ENCODE assay signal across 25 mouse cellular contexts in the genomic region with DNA sequence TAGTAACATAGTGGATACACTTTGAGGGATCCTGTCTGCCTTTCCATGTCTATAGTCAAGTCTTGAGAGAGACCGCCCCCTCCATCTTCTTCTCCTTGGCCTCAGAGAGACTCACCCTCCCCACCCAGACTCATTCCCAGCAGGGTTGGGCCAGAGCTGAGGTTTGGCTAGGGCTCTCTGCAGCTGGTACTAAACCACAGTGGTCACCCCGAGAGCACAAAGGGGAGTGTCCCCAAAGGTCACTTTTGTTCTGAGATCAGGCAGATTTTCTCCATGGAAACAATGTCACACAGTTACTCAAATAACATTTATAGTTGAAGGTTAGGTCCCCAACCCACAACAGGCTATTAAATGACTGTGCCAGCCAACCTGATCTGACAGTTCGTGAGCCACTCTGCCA. TPM values are rescaled to one million over a fixed set of nuclear protein-coding genes. Genes with fewer than 3 reads are reported as not detected.
DNase-seq lines count a peak whose midpoint lies in the region; ATAC-seq and TF ChIP-seq lines count a peak whose summit lies in the region.
"Had no signal": no experiment of that assay in that cellular context is flagged by ENCODE, and none has a peak within 500 bp of the region (broad histone marks: within the 10 kb centered on the region; RNA-seq: fewer than 3 reads in every experiment).

No protein-coding gene starts in this region.

- DNase-seq in 416B (ENCODE audit: low read depth), result peak; percentile 67
- peak; percentile 8 for DNase-seq in brain, adult 2 months (ENCODE audit: low read depth, low spot score)
- no peak for DNase-seq in yolk sac, embryonic 10.5 days (ENCODE audit: low spot score)
- no peak for DNase-seq in spleen, adult 18-20 months
- DNase-seq: adrenal gland, postnatal 14 days; cerebellum, adult 18-20 months; cerebellum, adult 9-11 months; embryo, embryonic 11 days; gastrocnemius, postnatal 10 days; heart, postnatal 36 days; kidney, adult 11 months had no signal

- H3K36me3 ChIP-seq in myocyte (ENCODE audit: control insufficient read depth, insufficient read depth), result no peaks in the 10 kb centered on the region
- no peaks in the 10 kb centered on the region for H3K36me3 ChIP-seq in forebrain, embryonic 12.5 days (replicated peaks)
- H3K36me3 ChIP-seq: embryonic facial prominence, embryonic 12.5 days; forebrain, embryonic 10.5 days; forebrain, embryonic 15.5 days; heart, embryonic 13.5 days had no signal

- no peak overlapping the region for H3K9ac ChIP-seq in forebrain, embryonic 12.5 days
- H3K9ac ChIP-seq: embryonic facial prominence, embryonic 12.5 days; forebrain, embryonic 15.5 days; heart, embryonic 13.5 days; hindbrain, embryonic 12.5 days had no signal

- no peaks in the 10 kb centered on the region for H3K27me3 ChIP-seq in myocyte (ENCODE audit: control insufficient read depth, insufficient read depth, insufficient read length)
- H3K27me3 ChIP-seq in forebrain, embryonic 12.5 days, result 0 out of 2 replicates have a peak, but pooled peaks cover 3% of the 10 kb centered on the region
- H3K27me3 ChIP-seq: embryonic facial prominence, embryonic 12.5 days; forebrain, embryonic 15.5 days; hindbrain, embryonic 12.5 days; Patski had no signal

- no peak overlapping the region for H3K4me3 ChIP-seq in myocyte
- no peak overlapping the region for H3K4me3 ChIP-seq in forebrain, embryonic 12.5 days (replicated peaks)
- H3K4me3 ChIP-seq: embryonic facial prominence, embryonic 12.5 days; forebrain, embryonic 10.5 days; forebrain, embryonic 15.5 days; heart, embryonic 13.5 days; hindbrain, embryonic 12.5 days had no signal

- no peaks in the 10 kb centered on the region for H3K79me2 ChIP-seq in myocyte (ENCODE audit: control insufficient read depth, insufficient read depth)

- no peaks in the 10 kb centered on the region for H3K9me3 ChIP-seq in forebrain, embryonic 12.5 days
- H3K9me3 ChIP-seq: embryonic facial prominence, embryonic 12.5 days; forebrain, embryonic 10.5 days; forebrain, embryonic 15.5 days; heart, embryonic 13.5 days; hindbrain, embryonic 12.5 days had no signal

- no peaks in the 10 kb centered on the region for H3K4me1 ChIP-seq in forebrain, embryonic 12.5 days
- H3K4me1 ChIP-seq: embryonic facial prominence, embryonic 12.5 days; forebrain, embryonic 15.5 days; heart, embryonic 13.5 days; hindbrain, embryonic 12.5 days had no signal

- 66% methylated on average over 3 of the region's 3 CpGs for WGBS in forebrain, embryonic 12.5 days

- peak; percentile 43 for ATAC-seq in granulocyte monocyte progenitor cell, adult 5-6 weeks (replicated peaks; ENCODE audit: poor library complexity, severe bottlenecking)
- no peak for ATAC-seq in forebrain, embryonic 12.5 days (ENCODE audit: low FRiP score)
- ATAC-seq: activated CD4-positive, CD25-positive, alpha-beta regulatory T cell, adult 4 months; forebrain, embryonic 15.5 days; hindbrain, embryonic 16.5 days; Patski had no signal

- H3K4me2 ChIP-seq in myocyte (ENCODE audit: low read depth), result peak overlapping the region; percentile 51
- no peak overlapping the region for H3K4me2 ChIP-seq in forebrain, embryonic 12.5 days
- H3K4me2 ChIP-seq: embryonic facial prominence, embryonic 12.5 days; forebrain, embryonic 15.5 days; heart, embryonic 13.5 days; hindbrain, embryonic 12.5 days had no signal

- H3K27ac ChIP-seq in forebrain, embryonic 12.5 days, result no peak overlapping the region
- H3K27ac ChIP-seq: embryonic facial prominence, embryonic 12.5 days; forebrain, embryonic 10.5 days; forebrain, embryonic 15.5 days; heart, embryonic 13.5 days; hindbrain, embryonic 12.5 days had no signal

- TF ChIP-seq POLR2A in myocyte (IDR thresholded peaks at IDR 0.05; ENCODE audit: insufficient read length, low read depth), result no peak

- no peak overlapping the region for H3ac ChIP-seq in myocyte (ENCODE audit: control insufficient read depth, insufficient read length)

TF ChIP-seq in myocyte, 11 proteins besides CTCF, POLR2A, EP300 and RAD21:
- TF ChIP-seq MAX (IDR thresholded peaks at IDR 0.05; ENCODE audit: low read depth) (no peak), SRF (IDR thresholded peaks at IDR 0.05; ENCODE audit: control insufficient read depth, insufficient read length, low read depth) (no peak), MYOG (IDR thresholded peaks at IDR 0.05; ENCODE audit: control insufficient read depth in 1 of 3, insufficient read depth in 1 of 3, insufficient read length in 2 of 3, low read depth in 2 of 3) (peak in 2 of 3 experiments; percentile 67 to 82), TCF12 (IDR thresholded peaks at IDR 0.05; ENCODE audit: insufficient read depth, poor library complexity, severe bottlenecking) (peak; percentile 51)

RNA-seq across cellular contexts. Expression of gene H2-Oa, which starts 23.3 kb away (rescaled TPM):
- 6.4 and 15.0 TPM in 2 replicates for total RNA-seq in granulocyte monocyte progenitor cell, adult 5-6 weeks (2014; fragmentation: Nextera tagmentation)
- 1.7 and 7.6 TPM in 2 replicates for total RNA-seq in granulocyte monocyte progenitor cell, adult 5-6 weeks (2017)
- 0.07 TPM for polyA plus RNA-seq in myocyte (2012; fragmentation: generic; extraction: Trizol)
- polyA plus RNA-seq in forebrain, embryonic 12.5 days (2016; fragmentation: Nextera tagmentation; extraction: Ambion mirVana), result 0.27 and 0.41 TPM in 2 replicates
- total RNA-seq: gastrocnemius, postnatal 10 days; gastrocnemius, postnatal 4 days; heart, postnatal 36 days had no signal
- polyA plus RNA-seq: C2C12; heart, postnatal 0 days; Patski had no signal

RNA-seq across cellular contexts. Expression of gene Col11a2, which starts 29.6 kb away (rescaled TPM):
- 2.1 and 3.4 TPM in 2 replicates for total RNA-seq in granulocyte monocyte progenitor cell, adult 5-6 weeks (2014; fragmentation: Nextera tagmentation)
- total RNA-seq in granulocyte monocyte progenitor cell, adult 5-6 weeks (2017), result 1.2 and 3.4 TPM in 2 replicates
- 0.94 TPM for polyA plus RNA-seq in myocyte (2012; fragmentation: generic; extraction: Trizol)
- 1.4 and 2.5 TPM in 2 replicates for polyA plus RNA-seq in forebrain, embryonic 12.5 days (2016; fragmentation: Nextera tagmentation; extraction: Ambion mirVana)

RNA-seq across cellular contexts. Expression of gene Rxrb, which starts 37.3 kb away (rescaled TPM):
- 51.0 and 55.4 TPM in 2 replicates for total RNA-seq in granulocyte monocyte progenitor cell, adult 5-6 weeks (2014; fragmentation: Nextera tagmentation)
- 40.5 and 47.2 TPM in 2 replicates for total RNA-seq in granulocyte monocyte progenitor cell, adult 5-6 weeks (2017)
- 45.8 TPM for polyA plus RNA-seq in myocyte (2012; fragmentation: generic; extraction: Trizol)
- polyA plus RNA-seq in forebrain, embryonic 12.5 days (2016; fragmentation: Nextera tagmentation; extraction: Ambion mirVana), result 54.8 and 59.5 TPM in 2 replicates

RNA-seq across cellular contexts. Expression of gene Slc39a7, which starts 37.4 kb away (rescaled TPM):
- total RNA-seq in granulocyte monocyte progenitor cell, adult 5-6 weeks (2014; fragmentation: Nextera tagmentation), result 41.0 and 56.8 TPM in 2 replicates
- 99.8 and 103 TPM in 2 replicates for total RNA-seq in granulocyte monocyte progenitor cell, adult 5-6 weeks (2017)
- polyA plus RNA-seq in myocyte (2012; fragmentation: generic; extraction: Trizol), result 207 TPM
- polyA plus RNA-seq in forebrain, embryonic 12.5 days (2016; fragmentation: Nextera tagmentation; extraction: Ambion mirVana), result 160 and 166 TPM in 2 replicates

RNA-seq across cellular contexts. Expression of gene H2-Ke6, which starts 41.0 kb away (rescaled TPM):
- total RNA-seq in granulocyte monocyte progenitor cell, adult 5-6 weeks (2014; fragmentation: Nextera tagmentation), result 35.4 and 67.3 TPM in 2 replicates
- total RNA-seq in granulocyte monocyte progenitor cell, adult 5-6 weeks (2017), result 27.1 and 30.1 TPM in 2 replicates
- polyA plus RNA-seq in myocyte (2012; fragmentation: generic; extraction: Trizol), result 51.1 TPM
- polyA plus RNA-seq in forebrain, embryonic 12.5 days (2016; fragmentation: Nextera tagmentation; extraction: Ambion mirVana), result 92.8 and 103 TPM in 2 replicates

Comparison
In these comparisons a context has a peak if more than half of its experiments do, and no peak if none do; other contexts are left out.
1. DNase-seq: peak in 416B (single experiment) and brain, adult 2 months (single experiment); none in yolk sac, embryonic 10.5 days (single experiment) and spleen, adult 18-20 months (0 of 2).